Mouse (Mus musculus) embryonic fibroblast, embryonic 13.5 days (primary cell): Measurements from ENCODE around the gene Tcp11l2. TPM values are rescaled to one million over a fixed set of nuclear protein-coding genes. Genes with fewer than 3 reads are reported as not detected.

Experiments used
- H3K27ac ChIP-seq: 2 replicates; pipeline ENCODE4 v1.5.1; 2012; ENCODE audit warnings: low read length, control low read depth, inconsistent platforms; ENCODE audit not compliant: insufficient read depth
- H3K4me1 ChIP-seq: 2 replicates; pipeline ENCODE4 v1.6.1; 2011; ENCODE audit warnings: low read length; ENCODE audit not compliant: control insufficient read depth, insufficient read depth
- H3K4me3 ChIP-seq: 2 replicates; pipeline ENCODE4 v1.5.1; 2011; ENCODE audit warnings: mild to moderate bottlenecking, control low read depth, low read length; ENCODE audit not compliant: insufficient read depth
- CTCF ChIP-seq: IDR thresholded peaks from 2 replicates; pipeline ENCODE4 v1.5.1; 2011; ENCODE audit warnings: mild to moderate bottlenecking, control low read depth, low read length, moderate library complexity, borderline replicate concordance; ENCODE audit not compliant: insufficient read depth
- POLR2A ChIP-seq: IDR thresholded peaks from 2 replicates; pipeline ENCODE4 v1.6.1; 2011; ENCODE audit warnings: low read depth, mild to moderate bottlenecking, control low read depth, low read length, moderate library complexity
- polyA plus RNA-seq: library from polyadenylated mRNA; stranded (reverse); fragments of >200 nt; gene quantifications from 2 replicates; pipeline ENCODE4 v1.2.4, GENCODE M21; 2011; ENCODE audit warnings: low read depth; ENCODE audit not compliant: missing spikeins, insufficient read length

Tcp11l2 gene
- polyA plus RNA-seq, 1 experiment, result 8.4 TPM

- TF ChIP-seq POLR2A (peak; percentile 86), CTCF (no peak)
- peak within 1 kb of the TSS; percentile 53 for H3K4me3 ChIP-seq
- H3K27ac ChIP-seq, result peak within 1 kb of the TSS; percentile 71
- no peaks in the 10 kb centered on the region for H3K4me1 ChIP-seq
Measured at GRCm38 (mm10) chr10:84621826-84622790, 45.7 kb downstream of the Tcp11l2 start, which contains the start of gene Polr3b. Gene Polr3b (plus strand): TSS chr10:84622292.

GRCm38 (mm10) chr10:84631182-84631581, 54.8 kb downstream of the Tcp11l2 start:
- Histone ChIP-seq H3K27ac (no peak overlapping the region), H3K4me1 (no peaks in the 10 kb centered on the region), H3K4me3 (no peak overlapping the region)
- TF ChIP-seq CTCF, result peak; percentile 15; the same call in 1 of the 2 replicates
- no peak for TF ChIP-seq POLR2A

GRCm38 (mm10) chr10:84632005-84632404, 55.6 kb downstream of the Tcp11l2 start:
- H3K4me1 ChIP-seq, result no peaks in the 10 kb centered on the region
- no peak overlapping the region for H3K27ac ChIP-seq
- TF ChIP-seq CTCF, result no peak
- TF ChIP-seq POLR2A, result no peak
- no peak overlapping the region for H3K4me3 ChIP-seq

- no peak overlapping the region for H3K4me3 ChIP-seq
- H3K27ac ChIP-seq, result no peak overlapping the region
- H3K4me1 ChIP-seq, result no peaks in the 10 kb centered on the region
- no peak for TF ChIP-seq POLR2A
- no peak for TF ChIP-seq CTCF
Measured at GRCm38 (mm10) chr10:84636656-84637055, 60.2 kb downstream of the Tcp11l2 start.

- TF ChIP-seq POLR2A (no peak), CTCF (no peak)
- no peaks in the 10 kb centered on the region for H3K4me1 ChIP-seq
- H3K27ac ChIP-seq, result no peak overlapping the region
Measured at GRCm38 (mm10) chr10:84638382-84638781, 62.0 kb downstream of the Tcp11l2 start.

GRCm38 (mm10) chr10:84639525-84640287, 63.3 kb downstream of the Tcp11l2 start:
- TF ChIP-seq POLR2A (no peak), CTCF (no peak)
- H3K4me1 ChIP-seq, result no peaks in the 10 kb centered on the region
- H3K27ac ChIP-seq, result no peak overlapping the region
- H3K4me3 ChIP-seq, result no peak overlapping the region

More at GRCm38 (mm10) chr10:84638382-84638781, 62.0 kb downstream of the Tcp11l2 start:
- H3K4me3 ChIP-seq, result no peak overlapping the region

- no peak for TF ChIP-seq CTCF
- no peak for TF ChIP-seq POLR2A
- Histone ChIP-seq H3K4me1 (no peaks in the 10 kb centered on the region), H3K4me3 (no peak overlapping the region), H3K27ac (no peak overlapping the region)
Measured at GRCm38 (mm10) chr10:84640861-84641260, 64.4 kb downstream of the Tcp11l2 start.

- no peaks in the 10 kb centered on the region for H3K4me1 ChIP-seq
- no peak overlapping the region for H3K4me3 ChIP-seq
- no peak for TF ChIP-seq CTCF
- no peak for TF ChIP-seq POLR2A
- no peak overlapping the region for H3K27ac ChIP-seq
Measured at GRCm38 (mm10) chr10:84641576-84641975, 65.2 kb downstream of the Tcp11l2 start.

- TF ChIP-seq POLR2A (no peak), CTCF (no peak)
- H3K4me3 ChIP-seq, result no peak overlapping the region
- H3K4me1 ChIP-seq, result no peaks in the 10 kb centered on the region
- H3K27ac ChIP-seq, result no peak overlapping the region
Measured at GRCm38 (mm10) chr10:84645940-84646339, 69.5 kb downstream of the Tcp11l2 start.
